Mouse (Mus musculus) embryonic facial prominence, embryonic 11.5 days (tissue): ENCODE data around the gene Fam155a. TPM values are rescaled to one million over a fixed set of nuclear protein-coding genes. Genes with fewer than 3 reads are reported as not detected.

Source experiments
- ATAC-seq: fragments of 200-750 bp; cut with Nextera tagmentation; replicated peaks from 2 replicates; pipeline ENCODE4 v1.8.0; 2017; ENCODE audit warnings: low read depth; ENCODE audit not compliant: insufficient number of reproducible peaks, low FRiP score, low TSS enrichment
- DNase-seq: peaks from one replicate; pipeline ENCODE4 v3.0.0-alpha.2; 2015; ENCODE audit warnings: low spot score
- H3K27ac ChIP-seq: fragments of 300-500 bp; sonication (generic); replicated peaks from 2 replicates; pipeline ENCODE4 v1.5.1; 2014; ENCODE audit warnings: mild to moderate bottlenecking, low read depth, low read length, control low read depth
- H3K27me3 ChIP-seq: fragments of 300-500 bp; sonication (generic); 2 replicates; pipeline ENCODE4 v1.6.1; 2014; ENCODE audit warnings: mild to moderate bottlenecking, low read length, moderate library complexity, mixed read lengths; ENCODE audit not compliant: control insufficient read depth, insufficient read depth
- H3K36me3 ChIP-seq: fragments of 300-500 bp; sonication (generic); replicated peaks from 2 replicates; pipeline ENCODE4 v1.6.1; 2014; ENCODE audit warnings: low read depth, mild to moderate bottlenecking, low read length, moderate library complexity, mixed read lengths; ENCODE audit not compliant: control insufficient read depth, insufficient read depth
- H3K4me1 ChIP-seq: fragments of 300-500 bp; sonication (generic); 2 replicates; pipeline ENCODE4 v1.6.1; 2014; ENCODE audit warnings: low read length, mixed read lengths; ENCODE audit not compliant: control insufficient read depth, insufficient read depth
- H3K4me2 ChIP-seq: fragments of 300-500 bp; sonication (generic); 2 replicates; pipeline ENCODE4 v1.6.1; 2014; ENCODE audit warnings: low read depth, mild to moderate bottlenecking, control low read depth, low read length, moderate library complexity
- H3K4me3 ChIP-seq: fragments of 300-500 bp; sonication (generic); 2 replicates; pipeline ENCODE4 v1.5.1; 2014; ENCODE audit warnings: low read depth, low read length, control low read depth
- H3K9ac ChIP-seq: fragments of 300-500 bp; sonication (generic); replicated peaks from 2 replicates; pipeline ENCODE4 v1.6.1; 2014; ENCODE audit warnings: mild to moderate bottlenecking, control low read depth, low read length
- H3K9me3 ChIP-seq: fragments of 300-500 bp; sonication (generic); replicated peaks from 2 replicates; pipeline ENCODE4 v1.6.1; 2016; ENCODE audit warnings: mild to moderate bottlenecking, low read length, inconsistent platforms, mixed read lengths; ENCODE audit not compliant: control insufficient read depth
- WGBS: fragments of 180-500 bp; shearing (Covaris S2); extraction: QIAGEN DNeasy Blood & Tissue Kit; methylation state at CpG from one replicate; pipeline ENCODE4 v1.1.7; 2014; 5-methylcytosine and 5-hydroxymethylcytosine counted together
- polyA plus RNA-seq: library from polyadenylated mRNA; unstranded; fragments of >200 nt; fragmentation: Nextera tagmentation; extraction: Ambion mirVana; gene quantifications from 2 replicates; pipeline ENCODE4 v1.2.1, GENCODE M21; 2014

Fam155a gene
- polyA plus RNA-seq, 1 experiment from 2014 or later: 0.83 TPM

DNA sequence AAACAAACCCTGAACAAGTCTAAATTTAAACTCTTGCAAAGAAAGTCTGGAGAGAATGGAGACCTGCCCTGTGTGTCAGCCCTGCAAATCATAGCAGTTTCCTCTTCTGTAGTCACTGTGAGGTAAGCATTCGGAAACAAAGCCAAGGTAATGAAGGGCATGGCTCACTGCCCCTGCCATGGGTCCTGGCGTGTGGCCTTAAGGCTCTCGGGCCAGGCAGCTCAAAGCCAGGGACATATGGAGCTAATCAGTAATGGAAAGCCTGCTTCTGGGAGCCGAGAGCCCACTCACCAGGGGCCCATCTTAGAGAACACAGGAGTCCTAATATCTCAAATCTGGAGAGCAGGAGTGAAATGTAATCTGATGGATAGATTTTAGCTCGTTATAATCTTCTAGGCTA, 525.0 kb downstream of the Fam155a start:
- no peaks in the 10 kb centered on the region for H3K27me3 ChIP-seq
- no peaks in the 10 kb centered on the region for H3K9me3 ChIP-seq
- H3K4me1 ChIP-seq: no peaks in the 10 kb centered on the region
- WGBS: 26% methylated on average over 5 of the region's 5 CpGs
- H3K4me2 ChIP-seq: no peak overlapping the region
- no peak overlapping the region for H3K9ac ChIP-seq
- no peak overlapping the region for H3K4me3 ChIP-seq
- no peak overlapping the region for H3K27ac ChIP-seq
- DNase-seq (peak; percentile 59), ATAC-seq (no peak; the same call in 1 of the 2 replicates)
- no peaks in the 10 kb centered on the region for H3K36me3 ChIP-seq

DNA sequence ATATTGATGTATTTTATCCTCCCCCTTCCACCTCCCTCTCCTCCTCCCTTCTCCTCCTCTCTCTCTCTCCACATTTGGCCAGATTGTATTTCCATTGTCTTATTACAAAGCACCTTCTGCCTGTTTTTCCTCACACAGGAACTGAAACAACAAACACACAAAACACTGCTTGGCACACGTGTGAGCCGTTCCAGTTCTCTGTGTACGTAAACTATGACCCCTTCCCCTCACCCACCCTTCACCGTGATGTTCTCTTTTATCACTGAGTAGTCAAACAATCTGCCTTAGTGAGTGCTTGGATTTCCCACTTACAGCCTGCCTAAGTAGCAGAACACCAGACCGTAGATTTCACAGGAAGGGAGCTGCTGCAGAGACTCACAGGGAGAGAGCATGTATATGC, 530.0 kb downstream of the Fam155a start:
- no peaks in the 10 kb centered on the region for H3K4me1 ChIP-seq
- no peak for DNase-seq
- no peaks in the 10 kb centered on the region for H3K36me3 ChIP-seq
- H3K27me3 ChIP-seq: no peaks in the 10 kb centered on the region
- H3K4me3 ChIP-seq: no peak overlapping the region
- no peak for ATAC-seq
- no peaks in the 10 kb centered on the region for H3K9me3 ChIP-seq
- no peak overlapping the region for H3K9ac ChIP-seq
- 29% methylated on average over 5 of the region's 5 CpGs for WGBS
- H3K27ac ChIP-seq: no peak overlapping the region
- H3K4me2 ChIP-seq: no peak overlapping the region

DNA sequence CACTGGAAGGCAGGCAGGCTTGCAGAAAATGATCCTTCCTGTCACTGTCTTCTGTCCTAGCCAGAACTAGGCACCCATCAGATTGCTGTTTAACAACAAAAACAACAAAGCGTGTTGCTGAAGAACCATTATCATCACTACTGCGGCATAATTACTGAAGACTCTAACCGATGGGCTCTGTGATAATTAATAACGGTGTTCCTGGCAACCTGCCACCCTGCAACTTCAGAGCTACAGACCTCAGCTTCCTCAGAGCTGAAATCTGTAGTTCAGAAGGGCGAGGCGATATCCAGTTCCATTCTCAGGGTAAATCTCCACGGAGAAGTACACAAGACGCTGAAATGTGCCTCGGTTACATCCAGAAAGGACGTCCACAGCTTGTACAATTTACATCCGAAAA, 531.2 kb downstream of the Fam155a start:
- DNase-seq: no peak
- no peaks in the 10 kb centered on the region for H3K27me3 ChIP-seq
- H3K9me3 ChIP-seq: no peaks in the 10 kb centered on the region
- 74% methylated on average over 11 of the region's 11 CpGs for WGBS
- no peaks in the 10 kb centered on the region for H3K36me3 ChIP-seq
- H3K27ac ChIP-seq: no peak overlapping the region
- H3K4me3 ChIP-seq: no peak overlapping the region
- H3K4me1 ChIP-seq: no peaks in the 10 kb centered on the region
- H3K4me2 ChIP-seq: no peak overlapping the region
- H3K9ac ChIP-seq: no peak overlapping the region
- no peak for ATAC-seq

DNA sequence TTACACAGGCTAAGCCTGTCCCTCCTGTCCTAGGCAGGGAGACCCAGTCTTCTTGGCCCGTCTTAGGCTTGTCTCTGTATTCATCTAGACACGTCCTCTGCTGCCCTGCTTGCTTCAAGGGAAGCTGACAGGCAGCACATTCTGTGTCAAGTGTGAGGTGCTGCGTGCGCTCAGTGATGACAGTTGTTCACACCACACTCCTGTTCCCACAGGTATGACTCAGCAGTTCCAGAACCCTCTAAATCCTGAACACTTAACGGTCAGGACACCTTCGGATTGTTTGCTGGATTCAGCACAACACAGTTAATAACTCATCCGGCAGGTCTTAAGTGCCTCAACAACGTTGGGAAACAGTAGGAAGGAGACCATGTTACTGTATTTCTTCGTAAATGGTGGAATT, 532.0 kb downstream of the Fam155a start:
- DNase-seq (no peak), ATAC-seq (no peak)
- Histone ChIP-seq H3K9me3 (no peaks in the 10 kb centered on the region), H3K4me3 (no peak overlapping the region), H3K9ac (no peak overlapping the region), H3K27ac (no peak overlapping the region), H3K4me2 (no peak overlapping the region), H3K27me3 (no peaks in the 10 kb centered on the region), H3K4me1 (peaks cover 2% of the 10 kb centered on the region; the same call in 1 of the 2 replicates), H3K36me3 (no peaks in the 10 kb centered on the region)
- WGBS: 80% methylated on average over 9 of the region's 9 CpGs

DNA sequence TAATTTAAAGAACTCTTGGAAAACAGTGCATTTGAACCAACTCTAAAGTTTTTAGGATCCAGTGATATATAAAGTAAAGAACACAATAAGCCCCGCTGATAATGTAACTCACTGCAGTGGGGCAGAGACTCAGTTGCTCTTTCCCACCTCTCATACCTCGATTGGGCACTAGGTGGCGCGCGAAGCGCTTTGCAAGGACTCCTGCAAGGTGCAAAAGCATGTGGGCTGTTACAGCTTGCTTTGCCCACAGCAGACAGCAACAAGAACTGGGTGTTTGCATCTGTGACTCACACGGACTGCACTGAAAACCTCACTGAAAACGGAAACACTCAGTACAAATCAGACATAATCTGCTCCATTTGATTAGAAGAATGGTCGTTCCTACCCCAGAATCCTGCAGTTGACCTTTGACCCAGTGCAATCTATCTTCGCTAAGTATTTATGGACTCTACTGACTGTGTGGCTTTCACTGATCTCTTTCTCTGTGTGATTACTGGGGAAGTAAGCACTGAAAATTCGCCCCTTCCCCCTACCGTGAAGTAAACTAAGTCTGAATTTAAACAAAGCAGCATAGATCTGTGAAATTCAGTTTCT, 537.5 kb downstream of the Fam155a start:
- H3K27ac ChIP-seq: no peak overlapping the region
- peak; percentile 78 for ATAC-seq
- no peak overlapping the region for H3K4me3 ChIP-seq
- no peak overlapping the region for H3K4me2 ChIP-seq
- H3K9me3 ChIP-seq: no peaks in the 10 kb centered on the region
- peaks cover 2% of the 10 kb centered on the region; the same call in 1 of the 2 replicates for H3K4me1 ChIP-seq
- peak; percentile 92 for DNase-seq
- 7% methylated on average over 12 of the region's 12 CpGs for WGBS
- no peaks in the 10 kb centered on the region for H3K36me3 ChIP-seq
- H3K9ac ChIP-seq: no peak overlapping the region
- no peaks in the 10 kb centered on the region for H3K27me3 ChIP-seq

DNA sequence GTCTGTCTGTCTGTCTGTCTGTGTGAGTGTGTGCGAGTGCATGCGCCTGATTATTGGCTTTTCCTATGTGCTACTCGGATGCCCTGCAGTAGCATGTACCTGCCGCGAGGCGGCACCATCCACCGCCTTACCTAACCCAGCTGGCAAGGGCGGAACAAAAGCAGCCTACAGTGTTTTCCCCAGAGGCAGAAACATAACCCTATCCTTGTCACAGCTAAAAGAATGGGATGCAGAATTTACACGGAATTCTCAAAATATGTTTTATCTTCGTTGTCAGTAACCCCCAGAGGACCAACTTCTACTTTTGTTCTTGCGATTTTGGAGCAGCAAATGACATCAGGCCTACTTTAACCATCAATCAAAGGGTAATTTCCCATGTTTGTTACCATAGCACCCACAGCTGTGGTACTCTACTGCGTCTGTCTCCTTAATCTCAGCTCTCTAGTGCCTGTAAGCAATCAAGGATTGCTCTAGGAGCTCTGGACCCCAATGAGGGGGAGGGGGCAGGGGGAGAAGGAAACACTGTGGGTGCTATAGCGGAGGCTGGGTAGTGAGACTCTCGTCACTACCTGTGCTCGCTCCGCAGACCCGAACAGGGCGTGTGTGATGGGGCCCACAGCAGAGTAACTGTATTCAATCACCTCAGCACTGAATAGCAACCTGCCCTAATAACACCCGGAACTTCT, 543.0 kb downstream of the Fam155a start:
- Histone ChIP-seq H3K9ac (no peak overlapping the region), H3K27ac (no peak overlapping the region), H3K4me2 (no peak overlapping the region), H3K27me3 (no peaks in the 10 kb centered on the region), H3K4me3 (no peak overlapping the region), H3K9me3 (no peaks in the 10 kb centered on the region), H3K4me1 (no peaks in the 10 kb centered on the region), H3K36me3 (no peaks in the 10 kb centered on the region)
- 38% methylated on average over 19 of the region's 19 CpGs for WGBS
- DNase-seq (peak; percentile 80), ATAC-seq (peak; percentile 86)

DNA sequence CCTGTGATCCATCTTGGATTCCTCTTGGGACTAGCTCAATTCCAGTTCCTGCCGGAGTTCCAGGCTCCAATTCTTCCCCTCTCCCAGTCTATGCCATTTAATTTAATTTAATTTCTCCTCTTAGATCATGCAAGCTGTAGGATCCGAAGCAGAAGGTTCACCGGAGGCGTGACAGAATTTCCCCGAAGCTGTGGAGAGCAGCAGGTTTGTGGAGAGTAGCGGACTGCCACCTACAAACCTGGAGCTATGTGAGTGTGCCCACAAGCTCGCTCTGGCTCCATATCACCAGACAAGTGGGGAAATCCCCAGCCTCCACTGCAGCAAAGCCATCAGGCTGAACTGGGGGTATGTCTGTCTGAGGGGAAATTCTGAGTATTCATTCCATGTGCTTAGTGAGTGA, 544.2 kb downstream of the Fam155a start:
- Histone ChIP-seq H3K9me3 (no peaks in the 10 kb centered on the region), H3K27me3 (no peaks in the 10 kb centered on the region), H3K4me1 (no peaks in the 10 kb centered on the region), H3K27ac (no peak overlapping the region), H3K36me3 (no peaks in the 10 kb centered on the region), H3K4me3 (no peak overlapping the region), H3K9ac (no peak overlapping the region), H3K4me2 (no peak overlapping the region)
- no peak for ATAC-seq
- no peak for DNase-seq
- WGBS: 75% methylated on average over 7 of the region's 7 CpGs

DNA sequence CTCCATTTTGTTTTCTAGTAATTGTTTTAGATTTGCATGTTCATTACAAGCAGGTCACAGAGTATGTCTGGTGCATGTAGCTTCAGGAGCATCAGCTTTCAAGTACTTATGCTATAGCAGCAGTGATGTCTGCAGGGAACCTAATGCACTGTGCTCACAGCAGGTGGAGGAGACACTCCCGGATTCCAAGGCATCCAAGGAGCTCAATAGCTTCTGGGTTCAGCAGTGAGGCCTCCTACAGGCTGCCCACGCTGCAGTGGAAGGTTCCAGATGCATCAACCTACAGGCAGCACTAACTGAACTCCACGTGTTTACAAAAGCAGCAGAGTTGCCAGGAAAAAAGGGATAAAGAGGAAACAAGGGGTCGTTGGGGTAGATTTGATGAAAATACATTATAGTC, 559.2 kb downstream of the Fam155a start:
- no peak for DNase-seq
- H3K36me3 ChIP-seq: no peaks in the 10 kb centered on the region
- H3K4me2 ChIP-seq: no peak overlapping the region
- no peak overlapping the region for H3K27ac ChIP-seq
- ATAC-seq: no peak
- H3K4me1 ChIP-seq: no peaks in the 10 kb centered on the region
- no peak overlapping the region for H3K9ac ChIP-seq
- no peak overlapping the region for H3K4me3 ChIP-seq
- H3K27me3 ChIP-seq: no peaks in the 10 kb centered on the region
- 53% methylated on average over 4 of the region's 4 CpGs for WGBS
- H3K9me3 ChIP-seq: no peaks in the 10 kb centered on the region
